Mouse (Mus musculus) small intestine, adult 2 months (tissue): ENCODE results near the gene Tmem184a. TPM values are rescaled to one million over a fixed set of nuclear protein-coding genes. Genes with fewer than 3 reads are reported as not detected.

ENCODE experiments used
- H3K27ac ChIP-seq: fragments of 200-500 bp; 2 replicates; pipeline ENCODE4 v1.5.1; 2012; ENCODE audit warnings: low read depth, low read length, control low read depth, inconsistent platforms; ENCODE audit not compliant: insufficient read depth
- H3K27me3 ChIP-seq: fragments of 200-500 bp; 2 replicates; pipeline ENCODE4 v1.6.1; 2012; ENCODE audit warnings: mild to moderate bottlenecking, moderate library complexity, low read length, inconsistent platforms; ENCODE audit not compliant: control insufficient read depth, insufficient read depth
- H3K36me3 ChIP-seq: fragments of 200-500 bp; 2 replicates; pipeline ENCODE4 v1.6.1; 2012; ENCODE audit warnings: mild to moderate bottlenecking, low read length, control low read depth, inconsistent platforms; ENCODE audit not compliant: control insufficient read depth, insufficient read depth
- H3K4me1 ChIP-seq: fragments of 200-500 bp; 2 replicates; pipeline ENCODE4 v1.6.1; 2012; ENCODE audit warnings: low read length, inconsistent platforms, mixed read lengths; ENCODE audit not compliant: control insufficient read depth, insufficient read depth, insufficient read length
- H3K4me3 ChIP-seq: fragments of 200-500 bp; 2 replicates; pipeline ENCODE4 v1.5.1; 2012; ENCODE audit warnings: low read depth, mild to moderate bottlenecking, control low read depth, inconsistent platforms, low read length, moderate library complexity
- CTCF ChIP-seq: fragments of 200-500 bp; IDR thresholded peaks from 2 replicates; pipeline ENCODE4 v1.5.1; 2012; ENCODE audit warnings: low read depth, mild to moderate bottlenecking, control low read depth, inconsistent platforms, low read length, moderate library complexity, mixed read lengths; ENCODE audit not compliant: insufficient replicate concordance, insufficient read length; ENCODE audit errors: extremely low read depth
- POLR2A ChIP-seq: fragments of 200-500 bp; IDR thresholded peaks from 2 replicates; pipeline ENCODE4 v1.6.1; 2012; ENCODE audit warnings: low read depth, mild to moderate bottlenecking, control low read depth, inconsistent platforms, low read length, moderate library complexity
- WGBS: fragments of 180-500 bp; shearing (Covaris S2); methylation state at CpG from one replicate; pipeline ENCODE4 v1.1.7; 2018; 5-methylcytosine and 5-hydroxymethylcytosine counted together
- polyA plus RNA-seq: library from polyadenylated mRNA; depleted of rRNA; stranded (reverse); fragments of >200 nt; gene quantifications from 2 replicates; pipeline ENCODE4 v1.2.3, GENCODE M21; 2012

The Tmem184a gene
- polyA plus RNA-seq, 1 experiment, result 416 TPM

GRCm38 (mm10) chr5:139792159-139792775, 27.4 kb downstream of the Tmem184a start:
- Histone ChIP-seq H3K4me3 (peak overlapping the region; percentile 85), H3K36me3 (no peaks in the 10 kb centered on the region), H3K27me3 (no peaks in the 10 kb centered on the region), H3K27ac (peak overlapping the region; percentile 96), H3K4me1 (peaks cover 44% of the 10 kb centered on the region)
- WGBS, result 3% methylated on average over 11 of the region's 11 CpGs
- TF ChIP-seq CTCF (no peak), POLR2A (no peak)

- H3K4me1 ChIP-seq, result peaks cover 37% of the 10 kb centered on the region
- no peaks in the 10 kb centered on the region for H3K27me3 ChIP-seq
- WGBS, result under 1% methylated on average over 91 of the region's 92 CpGs
- no peak for TF ChIP-seq CTCF
- peak; percentile 95 for TF ChIP-seq POLR2A
- H3K27ac ChIP-seq, result peak within 1 kb of the TSS; percentile 96
- H3K36me3 ChIP-seq, result no peaks in the 10 kb centered on the region
- peak within 1 kb of the TSS; percentile 85 for H3K4me3 ChIP-seq
These were observed 28.2 kb downstream of the Tmem184a start, which contains the start of gene Mafk for GRCm38 (mm10) chr5:139791227-139792158. Mafk (plus strand) TSS chr5:139791513.

- peaks cover 18% of the 10 kb centered on the region for H3K4me1 ChIP-seq
- H3K4me3 ChIP-seq, result no peak overlapping the region
- H3K27me3 ChIP-seq, result no peaks in the 10 kb centered on the region
- TF ChIP-seq POLR2A (no peak), CTCF (no peak)
- no peak overlapping the region for H3K27ac ChIP-seq
- no peaks in the 10 kb centered on the region for H3K36me3 ChIP-seq
- 50% methylated on average over 4 of the region's 4 CpGs for WGBS
These were observed 30.3 kb downstream of the Tmem184a start for GRCm38 (mm10) chr5:139789466-139789865.

- TF ChIP-seq CTCF, result no peak
- no peak for TF ChIP-seq POLR2A
- Histone ChIP-seq H3K36me3 (no peaks in the 10 kb centered on the region), H3K4me1 (no peaks in the 10 kb centered on the region; the same call in 1 of the 2 replicates), H3K27ac (no peak overlapping the region), H3K4me3 (no peak overlapping the region), H3K27me3 (no peaks in the 10 kb centered on the region)
- 80% methylated on average over 8 of the region's 8 CpGs for WGBS
These were observed 38.3 kb downstream of the Tmem184a start for GRCm38 (mm10) chr5:139781406-139781805.

- Histone ChIP-seq H3K27me3 (no peaks in the 10 kb centered on the region), H3K27ac (no peak overlapping the region), H3K4me1 (peaks cover 3% of the 10 kb centered on the region; the same call in 1 of the 2 replicates), H3K4me3 (no peak overlapping the region), H3K36me3 (peaks cover 8% of the 10 kb centered on the region)
- WGBS, result 74% methylated on average over 5 of the region's 5 CpGs
- TF ChIP-seq CTCF (no peak), POLR2A (no peak)
These were observed 42.8 kb downstream of the Tmem184a start for GRCm38 (mm10) chr5:139776966-139777365.

- Histone ChIP-seq H3K36me3 (peaks cover 23% of the 10 kb centered on the region), H3K4me3 (peak within 1 kb of the TSS; percentile 86), H3K27me3 (no peaks in the 10 kb centered on the region), H3K4me1 (peaks cover 3% of the 10 kb centered on the region; the same call in 1 of the 2 replicates), H3K27ac (no peak within 1 kb of the TSS)
- TF ChIP-seq CTCF, result peak; percentile 96
- 0 out of 2 replicates have a peak, but pooled peaks have one; percentile 10 for TF ChIP-seq POLR2A
- under 1% methylated on average over 55 of the region's 55 CpGs for WGBS
These were observed 44.3 kb downstream of the Tmem184a start, which contains the start of gene Ints1 for GRCm38 (mm10) chr5:139775216-139775926. Ints1 (minus strand) TSS chr5:139775674.
